In genomic region chr2:168086839-168087238, GRCm38 (mm10) we compare ENCODE assay signal across 20 mouse cellular contexts. TPM values are rescaled to one million over a fixed set of nuclear protein-coding genes. Genes with fewer than 3 reads are reported as not detected.
DNase-seq lines count a peak whose midpoint lies in the region; ATAC-seq and TF ChIP-seq lines count a peak whose summit lies in the region.
"Had no signal": no experiment of that assay in that cellular context is flagged by ENCODE, and none has a peak within 500 bp of the region (broad histone marks: within the 10 kb centered on the region; RNA-seq: fewer than 3 reads in every experiment).

No protein-coding gene starts in this region.

- H3K27ac ChIP-seq in lung, postnatal 0 days (ENCODE audit: low read length) = no peak overlapping the region
- peak overlapping the region; percentile 29 for H3K27ac ChIP-seq in intestine, embryonic 16.5 days (ENCODE audit: low read length)
- H3K27ac ChIP-seq in forebrain, embryonic 14.5 days (ENCODE audit: low read depth, low read length) = no peak overlapping the region
- H3K27ac ChIP-seq in stomach, postnatal 0 days (replicated peaks) = no peak overlapping the region
- H3K27ac ChIP-seq: embryonic facial prominence, embryonic 10.5 days; forebrain, embryonic 13.5 days; heart, embryonic 15.5 days; hindbrain, embryonic 13.5 days; hindbrain, postnatal 0 days had no signal

- no peak overlapping the region for H3K4me3 ChIP-seq in lung, postnatal 0 days (ENCODE audit: low read depth, low read length)
- H3K4me3 ChIP-seq in intestine, embryonic 16.5 days (ENCODE audit: low read length) = no peak overlapping the region
- no peak overlapping the region for H3K4me3 ChIP-seq in forebrain, embryonic 14.5 days (ENCODE audit: low read depth, low read length)
- H3K4me3 ChIP-seq in stomach, postnatal 0 days (ENCODE audit: low read depth, low read length) = no peak overlapping the region
- H3K4me3 ChIP-seq: embryonic facial prominence, embryonic 10.5 days; forebrain, embryonic 13.5 days; heart, embryonic 15.5 days; hindbrain, embryonic 13.5 days had no signal

- 0 out of 2 replicates have a peak overlapping the region, but pooled peaks have one; percentile 18 for H3K4me2 ChIP-seq in lung, postnatal 0 days (replicated peaks; ENCODE audit: low read depth, low read length)
- H3K4me2 ChIP-seq in intestine, embryonic 16.5 days (ENCODE audit: low read depth, low read length) = no peak overlapping the region
- H3K4me2 ChIP-seq in forebrain, embryonic 14.5 days (ENCODE audit: low read length) = no peak overlapping the region
- H3K4me2 ChIP-seq in stomach, postnatal 0 days (replicated peaks; ENCODE audit: low read depth) = no peak overlapping the region
- H3K4me2 ChIP-seq: forebrain, embryonic 13.5 days; heart, embryonic 15.5 days; hindbrain, embryonic 13.5 days had no signal

- H3K27me3 ChIP-seq in lung, postnatal 0 days (replicated peaks; ENCODE audit: insufficient read depth, low read length) = 0 out of 2 replicates have a peak, but pooled peaks cover 2% of the 10 kb centered on the region
- H3K27me3 ChIP-seq in intestine, embryonic 16.5 days (replicated peaks; ENCODE audit: control insufficient read depth, insufficient read depth, low read length) = 0 out of 2 replicates have a peak, but pooled peaks cover 5% of the 10 kb centered on the region
- no peaks in the 10 kb centered on the region; the same call in 1 of the 2 replicates for H3K27me3 ChIP-seq in forebrain, embryonic 14.5 days (replicated peaks; ENCODE audit: control insufficient read depth, insufficient read depth, low read length)
- H3K27me3 ChIP-seq in stomach, postnatal 0 days (ENCODE audit: control insufficient read depth, insufficient read depth, low read length) = no peaks in the 10 kb centered on the region
- H3K27me3 ChIP-seq: Patski had no signal

- WGBS in lung, postnatal 0 days = 73% methylated on average over 9 of the region's 9 CpGs
- WGBS in intestine, embryonic 16.5 days = 59% methylated on average over 9 of the region's 9 CpGs
- 87% methylated on average over 9 of the region's 9 CpGs for WGBS in forebrain, embryonic 14.5 days
- 72% methylated on average over 9 of the region's 9 CpGs for WGBS in stomach, postnatal 0 days

- no peaks in the 10 kb centered on the region for H3K36me3 ChIP-seq in lung, postnatal 0 days (ENCODE audit: insufficient read depth, low read length)
- no peaks in the 10 kb centered on the region for H3K36me3 ChIP-seq in intestine, embryonic 16.5 days (ENCODE audit: control insufficient read depth, insufficient read depth, low read length)
- 0 out of 2 replicates have a peak, but pooled peaks cover 12% of the 10 kb centered on the region for H3K36me3 ChIP-seq in forebrain, embryonic 14.5 days (ENCODE audit: control insufficient read depth, insufficient read depth, low read length)
- no peaks in the 10 kb centered on the region for H3K36me3 ChIP-seq in stomach, postnatal 0 days (ENCODE audit: control insufficient read depth, insufficient read depth, low read length)
- H3K36me3 ChIP-seq: heart, embryonic 15.5 days had no signal

- DNase-seq in lung, postnatal 0 days (ENCODE audit: low spot score) = no peak
- DNase-seq in lung, postnatal 10 days = no peak
- DNase-seq in MN1 (ENCODE audit: low spot score) = peak; percentile 62
- no peak for DNase-seq in forebrain, embryonic 14.5 days (ENCODE audit: low spot score)
- no peak for DNase-seq in stomach, postnatal 0 days (ENCODE audit: low spot score)
- DNase-seq: adrenal gland, postnatal 14 days; cerebellum, adult 18-20 months; cerebellum, postnatal 10 days; gastrocnemius, postnatal 36 days; heart, adult 11 months; heart, postnatal 14 days had no signal

- H3K4me1 ChIP-seq in lung, postnatal 0 days (ENCODE audit: insufficient read depth, low read depth, low read length) = no peaks in the 10 kb centered on the region
- peaks cover 14% of the 10 kb centered on the region; the same call in 1 of the 2 replicates for H3K4me1 ChIP-seq in intestine, embryonic 16.5 days (ENCODE audit: control insufficient read depth, insufficient read depth, low read length)
- H3K4me1 ChIP-seq in forebrain, embryonic 14.5 days (ENCODE audit: control insufficient read depth, insufficient read depth, low read length) = peaks cover 8% of the 10 kb centered on the region
- H3K4me1 ChIP-seq in stomach, postnatal 0 days (replicated peaks; ENCODE audit: control insufficient read depth, insufficient read depth) = no peaks in the 10 kb centered on the region

- no peak for TF ChIP-seq CTCF in lung, postnatal 0 days (IDR thresholded peaks at IDR 0.05)
- no peak for TF ChIP-seq CTCF in stomach, postnatal 0 days (IDR thresholded peaks at IDR 0.05; ENCODE audit: low read depth)

- no peak for ATAC-seq in lung, postnatal 0 days
- peak; percentile 47; the same call in 1 of the 2 replicates for ATAC-seq in intestine, embryonic 16.5 days
- ATAC-seq in forebrain, embryonic 14.5 days = no peak
- no peak for ATAC-seq in stomach, postnatal 0 days (ENCODE audit: low FRiP score, low TSS enrichment)
- ATAC-seq: activated CD4-positive, CD25-positive, alpha-beta regulatory T cell, adult 4 months; CD4-positive, CD25-positive, alpha-beta regulatory T cell, adult 4 months; forebrain, embryonic 13.5 days; hindbrain, postnatal 0 days; Patski had no signal

- H3K9me3 ChIP-seq in lung, postnatal 0 days (ENCODE audit: low read length) = no peaks in the 10 kb centered on the region
- H3K9me3 ChIP-seq in intestine, embryonic 16.5 days (ENCODE audit: control insufficient read depth, low read length) = no peaks in the 10 kb centered on the region
- H3K9me3 ChIP-seq in forebrain, embryonic 14.5 days (replicated peaks; ENCODE audit: control insufficient read depth, low read length) = no peaks in the 10 kb centered on the region
- no peaks in the 10 kb centered on the region for H3K9me3 ChIP-seq in stomach, postnatal 0 days (ENCODE audit: control insufficient read depth, low read length)
- H3K9me3 ChIP-seq: embryonic facial prominence, embryonic 10.5 days; forebrain, embryonic 13.5 days; heart, embryonic 15.5 days; hindbrain, embryonic 13.5 days had no signal

- TF ChIP-seq EP300 in lung, postnatal 0 days (IDR thresholded peaks at IDR 0.05) = no peak
- TF ChIP-seq EP300 in stomach, postnatal 0 days (optimal IDR thresholded peaks at IDR 0.05) = no peak

- no peak overlapping the region for H3K9ac ChIP-seq in lung, postnatal 0 days (replicated peaks; ENCODE audit: low read depth)
- 0 out of 2 replicates have a peak overlapping the region, but pooled peaks have one; percentile 17 for H3K9ac ChIP-seq in intestine, embryonic 16.5 days (ENCODE audit: low read depth, low read length)
- H3K9ac ChIP-seq in forebrain, embryonic 14.5 days (ENCODE audit: low read length) = no peak overlapping the region
- no peak overlapping the region for H3K9ac ChIP-seq in stomach, postnatal 0 days (ENCODE audit: low read length)
- H3K9ac ChIP-seq: forebrain, embryonic 13.5 days; heart, embryonic 15.5 days; hindbrain, embryonic 13.5 days had no signal

RNA-seq across cellular contexts. Expression of gene Pard6b, which starts 6.0 kb away (rescaled TPM):
- polyA plus RNA-seq in lung, postnatal 0 days (2015; fragmentation: Nextera tagmentation; extraction: Ambion mirVana) = 47.2 and 50.5 TPM in 2 replicates
- polyA plus RNA-seq in intestine, embryonic 16.5 days (2015; fragmentation: Nextera tagmentation; extraction: Ambion mirVana) = 7.8 and 13.9 TPM in 2 replicates
- 5.0 and 5.6 TPM in 2 replicates for polyA plus RNA-seq in forebrain, embryonic 14.5 days (2014; fragmentation: Nextera tagmentation; extraction: Ambion mirVana)
- 11.8 and 12.3 TPM in 2 replicates for polyA plus RNA-seq in stomach, postnatal 0 days (2015; fragmentation: Nextera tagmentation; extraction: Ambion mirVana)
